Mouse (Mus musculus): ENCODE results near the gene Rhof. TPM values are rescaled to one million over a fixed set of nuclear protein-coding genes. Genes with fewer than 3 reads are reported as not detected.

The Rhof gene
- polyA plus RNA-seq, 1 experiment, result 32.3 TPM

GRCm38 (mm10) chr5:123133083-123133783 is 741 bp upstream of the Rhof start:
- Histone ChIP-seq H3K4me1 (ENCODE audit: control insufficient read depth, insufficient read depth, low read length) (peaks cover 30% of the 10 kb centered on the region), H3K4me3 (replicated peaks; ENCODE audit: insufficient read depth, low read depth, low read length) (peak overlapping the region; percentile 71), H3K27me3 (ENCODE audit: control insufficient read depth, insufficient read depth, low read length) (no peaks in the 10 kb centered on the region), H3K27ac (ENCODE audit: insufficient read depth, low read length) (no peak overlapping the region)
- WGBS, result 9% methylated on average over 18 of the region's 18 CpGs
- peak; percentile 83 to 93 for DNase-seq
- TF ChIP-seq POLR2A (IDR thresholded peaks at IDR 0.05; ENCODE audit: borderline replicate concordance, insufficient read depth, low read length), result 0 out of 2 replicates have a peak, but pooled peaks have one; percentile 9
- peak; percentile 95 for TF ChIP-seq CTCF (IDR thresholded peaks at IDR 0.05; ENCODE audit: borderline replicate concordance, insufficient read depth, low read depth, low read length)

GRCm38 (mm10) chr5:123130814-123131148 is 1.7 kb downstream of the Rhof start:
- no peaks in the 10 kb centered on the region for H3K27me3 ChIP-seq (ENCODE audit: control insufficient read depth, insufficient read depth, low read length)
- WGBS, result 88% methylated on average over 5 of the region's 5 CpGs
- peaks cover 13% of the 10 kb centered on the region for H3K4me1 ChIP-seq (ENCODE audit: control insufficient read depth, insufficient read depth, low read length)
- no peak overlapping the region for H3K27ac ChIP-seq (ENCODE audit: insufficient read depth, low read length)
- H3K4me3 ChIP-seq (replicated peaks; ENCODE audit: insufficient read depth, low read depth, low read length), result no peak overlapping the region
- TF ChIP-seq POLR2A (IDR thresholded peaks at IDR 0.05; ENCODE audit: borderline replicate concordance, insufficient read depth, low read length) (no peak), CTCF (IDR thresholded peaks at IDR 0.05; ENCODE audit: borderline replicate concordance, insufficient read depth, low read depth, low read length) (no peak)
- no peak for DNase-seq

- H3K27me3 ChIP-seq (ENCODE audit: control insufficient read depth, insufficient read depth, low read length), result no peaks in the 10 kb centered on the region
- H3K4me1 ChIP-seq (ENCODE audit: control insufficient read depth, insufficient read depth, low read length), result peaks cover 8% of the 10 kb centered on the region; the same call in 1 of the 2 replicates
- TF ChIP-seq CTCF (IDR thresholded peaks at IDR 0.05; ENCODE audit: borderline replicate concordance, insufficient read depth, low read depth, low read length) (no peak), POLR2A (IDR thresholded peaks at IDR 0.05; ENCODE audit: borderline replicate concordance, insufficient read depth, low read length) (no peak)
- DNase-seq, result no peak
- no peak overlapping the region for H3K4me3 ChIP-seq (replicated peaks; ENCODE audit: insufficient read depth, low read depth, low read length)
- 95% methylated on average over 9 of the region's 9 CpGs for WGBS
- H3K27ac ChIP-seq (ENCODE audit: insufficient read depth, low read length), result no peak overlapping the region
These were observed 2.3 kb downstream of the Rhof start for GRCm38 (mm10) chr5:123130030-123130813.

- DNase-seq, result no peak
- TF ChIP-seq CTCF (IDR thresholded peaks at IDR 0.05; ENCODE audit: borderline replicate concordance, insufficient read depth, low read depth, low read length) (no peak), POLR2A (IDR thresholded peaks at IDR 0.05; ENCODE audit: borderline replicate concordance, insufficient read depth, low read length) (no peak)
- H3K27me3 ChIP-seq (ENCODE audit: control insufficient read depth, insufficient read depth, low read length), result no peaks in the 10 kb centered on the region
- H3K4me3 ChIP-seq (replicated peaks; ENCODE audit: insufficient read depth, low read depth, low read length), result no peak overlapping the region
- no peak overlapping the region for H3K27ac ChIP-seq (ENCODE audit: insufficient read depth, low read length)
- 85% methylated on average over 10 of the region's 10 CpGs for WGBS
- H3K4me1 ChIP-seq (ENCODE audit: control insufficient read depth, insufficient read depth, low read length), result peaks cover 2% of the 10 kb centered on the region; the same call in 1 of the 2 replicates
These were observed 3.2 kb downstream of the Rhof start for GRCm38 (mm10) chr5:123129170-123129757.

GRCm38 (mm10) chr5:123128426-123129169 is 3.9 kb downstream of the Rhof start:
- Histone ChIP-seq H3K4me3 (replicated peaks; ENCODE audit: insufficient read depth, low read depth, low read length) (no peak overlapping the region), H3K4me1 (ENCODE audit: control insufficient read depth, insufficient read depth, low read length) (peaks cover under 1% of the 10 kb centered on the region; the same call in 1 of the 2 replicates), H3K27me3 (ENCODE audit: control insufficient read depth, insufficient read depth, low read length) (no peaks in the 10 kb centered on the region), H3K27ac (ENCODE audit: insufficient read depth, low read length) (no peak overlapping the region)
- 58% methylated on average over 10 of the region's 10 CpGs for WGBS
- TF ChIP-seq CTCF (IDR thresholded peaks at IDR 0.05; ENCODE audit: borderline replicate concordance, insufficient read depth, low read depth, low read length), result no peak
- no peak for TF ChIP-seq POLR2A (IDR thresholded peaks at IDR 0.05; ENCODE audit: borderline replicate concordance, insufficient read depth, low read length)
- no peak for DNase-seq

GRCm38 (mm10) chr5:123127031-123127430 is 5.5 kb downstream of the Rhof start:
- Histone ChIP-seq H3K27me3 (ENCODE audit: control insufficient read depth, insufficient read depth, low read length) (no peaks in the 10 kb centered on the region), H3K4me1 (ENCODE audit: control insufficient read depth, insufficient read depth, low read length) (no peaks in the 10 kb centered on the region), H3K4me3 (replicated peaks; ENCODE audit: insufficient read depth, low read depth, low read length) (no peak overlapping the region), H3K27ac (ENCODE audit: insufficient read depth, low read length) (no peak overlapping the region)
- 87% methylated on average over 6 of the region's 6 CpGs for WGBS
- no peak for TF ChIP-seq CTCF (IDR thresholded peaks at IDR 0.05; ENCODE audit: borderline replicate concordance, insufficient read depth, low read depth, low read length)
- no peak for DNase-seq

GRCm38 (mm10) chr5:123125638-123126406 is 6.7 kb downstream of the Rhof start:
- H3K27ac ChIP-seq (ENCODE audit: insufficient read depth, low read length), result no peak overlapping the region
- no peak overlapping the region for H3K4me3 ChIP-seq (replicated peaks; ENCODE audit: insufficient read depth, low read depth, low read length)
- 71% methylated on average over 18 of the region's 18 CpGs for WGBS
- DNase-seq, result no peak
- no peaks in the 10 kb centered on the region for H3K4me1 ChIP-seq (ENCODE audit: control insufficient read depth, insufficient read depth, low read length)
- H3K27me3 ChIP-seq (ENCODE audit: control insufficient read depth, insufficient read depth, low read length), result no peaks in the 10 kb centered on the region
- TF ChIP-seq CTCF (IDR thresholded peaks at IDR 0.05; ENCODE audit: borderline replicate concordance, insufficient read depth, low read depth, low read length) (no peak), POLR2A (IDR thresholded peaks at IDR 0.05; ENCODE audit: borderline replicate concordance, insufficient read depth, low read length) (no peak)

All from cerebellum, adult 2 months (tissue).